Mouse (Mus musculus) inflammation-experienced regulatory T-cells, adult 6 months (primary cell): ENCODE data around the gene Prrc2a. TPM values are rescaled to one million over a fixed set of nuclear protein-coding genes. Genes with fewer than 3 reads are reported as not detected.

Source experiments
- ATAC-seq: one replicate; pipeline ENCODE4 v1.8.0; 2017
- polyA plus RNA-seq, 3 experiments: library from polyadenylated mRNA; unstranded; fragments of 100-300 nt; shearing (Covaris generic); gene quantifications; one replicate each; pipeline ENCODE4 v1.2.1; 2017

Prrc2a gene
- polyA plus RNA-seq, 3 experiments from 2014 or later: 47.1 to 105 (median 47.2) TPM

DNA sequence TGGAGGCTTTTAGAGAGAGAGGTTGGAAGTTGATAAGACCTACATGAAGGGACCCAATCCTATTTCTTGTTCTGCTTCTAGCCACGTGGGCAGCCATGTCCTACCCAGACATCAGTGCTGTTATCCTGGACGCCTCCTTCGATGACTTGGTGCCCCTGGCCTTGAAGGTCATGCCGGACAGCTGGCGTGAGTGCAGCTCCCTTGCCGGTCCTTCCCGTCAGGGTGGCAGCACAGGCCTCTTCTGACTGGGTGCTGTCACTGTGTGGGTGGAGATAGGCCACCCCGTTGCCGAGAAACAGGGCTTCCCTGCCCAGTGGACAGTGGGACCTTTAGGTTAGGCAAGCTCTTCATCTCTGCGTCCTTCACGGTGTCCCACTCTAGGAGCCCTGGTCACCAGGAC is 63.5 kb downstream of the Prrc2a start:
- no peak for ATAC-seq

DNA sequence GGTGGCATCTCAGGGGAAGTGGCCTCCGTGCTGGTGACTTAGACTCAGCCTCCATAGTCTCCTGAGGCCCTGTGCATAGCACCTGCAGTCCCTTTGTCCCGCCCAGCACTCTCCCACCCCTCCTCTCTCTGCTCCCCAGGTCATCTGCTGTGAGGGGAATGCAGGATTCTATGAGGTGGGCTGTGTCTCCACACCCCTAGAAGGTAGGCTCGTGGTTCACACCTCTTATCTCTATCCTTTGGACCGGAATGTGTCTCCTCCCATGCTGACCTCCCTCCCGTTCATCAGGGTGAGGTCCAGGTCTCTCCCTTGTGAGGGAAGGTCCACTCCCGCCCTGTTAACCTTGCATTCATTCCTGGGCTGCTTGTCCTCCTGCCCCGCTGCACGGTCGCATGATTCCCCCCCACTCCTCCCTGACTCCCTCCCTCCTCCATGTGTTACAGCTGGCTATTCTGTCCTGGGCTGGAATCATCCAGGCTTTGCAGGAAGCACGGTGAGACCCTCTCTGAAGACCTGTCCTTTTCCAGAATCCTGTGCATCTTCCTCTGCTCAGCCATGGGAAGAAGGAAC is 64.4 kb downstream of the Prrc2a start:
- ATAC-seq: no peak

Other genes starting within 250 kb of the Prrc2a start
- 10 to 100 TPM; 12.8 to 28.2 (median 27.6) TPM for gene Neu1, start 233.6 kb downstream of the Prrc2a start, polyA plus RNA-seq
- under 1 TPM; 0.53 to 0.85 (median 0.80) TPM for gene Hspa1b, start 205.7 kb downstream of the Prrc2a start, polyA plus RNA-seq
- gene Gm20481, start 195.0 kb downstream of the Prrc2a start, polyA plus RNA-seq: under 1 TPM in 1 of 3 experiments, not detected in 2; 0.94 TPM
- 1 to 10 TPM in 2 of 3 experiments, under 1 TPM in 1; 0.74 to 2.3 (median 1.1) TPM for gene Hspa1a, start 192.7 kb downstream of the Prrc2a start, polyA plus RNA-seq
- gene Hspa1l, start 192.2 kb downstream of the Prrc2a start, polyA plus RNA-seq: not detected
- gene Lsm2, start 183.0 kb downstream of the Prrc2a start, polyA plus RNA-seq: 10 to 100 TPM; 37.7 to 67.4 (median 40.0) TPM
- gene Vars, start 163.9 kb downstream of the Prrc2a start, polyA plus RNA-seq: 10 to 100 TPM; 27.2 to 30.9 (median 30.8) TPM
- gene Vwa7, start 148.3 kb downstream of the Prrc2a start, polyA plus RNA-seq: under 1 TPM in 2 of 3 experiments, not detected in 1; 0.10 to 0.28 TPM
- gene Sapcd1, start 136.9 kb downstream of the Prrc2a start, polyA plus RNA-seq: 1 to 10 TPM in 2 of 3 experiments, under 1 TPM in 1; 0.54 to 2.6 (median 1.4) TPM
- gene Msh5, start 118.2 kb downstream of the Prrc2a start, polyA plus RNA-seq: 1 to 10 TPM; 1.3 to 1.4 (median 1.4) TPM
- gene Clic1, start 114.9 kb downstream of the Prrc2a start, polyA plus RNA-seq: 100 to 1,000 TPM; 487 to 766 (median 514) TPM
- gene Ddah2, start 105.9 kb downstream of the Prrc2a start, polyA plus RNA-seq: 1 to 10 TPM in 2 of 3 experiments, under 1 TPM in 1; 0.91 to 3.0 (median 1.3) TPM
- not detected for gene Ly6g6c, start 99.5 kb downstream of the Prrc2a start, polyA plus RNA-seq
- not detected for gene Mpig6b, start 98.7 kb downstream of the Prrc2a start, polyA plus RNA-seq
- gene Ly6g6e, start 88.0 kb downstream of the Prrc2a start, polyA plus RNA-seq: not detected
- not detected for gene Ly6g6d, start 86.8 kb downstream of the Prrc2a start, polyA plus RNA-seq
- gene Ly6g6f, start 79.3 kb downstream of the Prrc2a start, polyA plus RNA-seq: not detected
- gene Abhd16a, start 75.6 kb downstream of the Prrc2a start, polyA plus RNA-seq: 10 to 100 TPM; 22.3 to 26.3 (median 25.6) TPM
- gene Ly6g5c, start 56.6 kb downstream of the Prrc2a start, polyA plus RNA-seq: not detected
- gene Ly6g5b, start 49.5 kb downstream of the Prrc2a start, polyA plus RNA-seq: 1 to 10 TPM; 1.9 to 8.9 (median 3.9) TPM
- gene Gpank1, start 43.4 kb downstream of the Prrc2a start, polyA plus RNA-seq: 10 to 100 TPM; 57.1 to 87.4 (median 74.3) TPM
- gene Csnk2b, start 42.8 kb downstream of the Prrc2a start, polyA plus RNA-seq: 100 to 1,000 TPM; 246 to 346 (median 344) TPM
- gene D17H6S53E, start 38.5 kb downstream of the Prrc2a start, polyA plus RNA-seq: 10 to 100 TPM; 20.0 to 27.1 (median 25.1) TPM
- not detected for gene Apom, start 32.8 kb downstream of the Prrc2a start, polyA plus RNA-seq
- 10 to 100 TPM; 25.4 to 33.8 (median 29.1) TPM for gene Bag6, start 29.7 kb downstream of the Prrc2a start, polyA plus RNA-seq
- gene Aif1, start 11.2 kb upstream of the Prrc2a start, polyA plus RNA-seq: 1 to 10 TPM in 2 of 3 experiments, under 1 TPM in 1; 0.79 to 5.4 (median 2.1) TPM
- gene Lst1, start 23.5 kb upstream of the Prrc2a start, polyA plus RNA-seq: 10 to 100 TPM in 1 of 3 experiments, 1 to 10 TPM in 2; 6.4 to 11.2 (median 8.8) TPM
- 100 to 1,000 TPM; 112 to 242 (median 186) TPM for gene Ltb, start 29.5 kb upstream of the Prrc2a start, polyA plus RNA-seq
- 10 to 100 TPM; 20.9 to 28.8 (median 24.9) TPM for gene Tnf, start 37.1 kb upstream of the Prrc2a start, polyA plus RNA-seq
- 100 to 1,000 TPM in 1 of 3 experiments, 10 to 100 TPM in 2; 34.4 to 113 (median 95.2) TPM for gene Lta, start 40.5 kb upstream of the Prrc2a start, polyA plus RNA-seq
- gene Gm16181, start 55.9 kb upstream of the Prrc2a start, polyA plus RNA-seq: under 1 TPM in 2 of 3 experiments, not detected in 1; 0.67 to 0.68 TPM
- 1 to 10 TPM; 4.6 to 7.2 (median 5.9) TPM for gene Atp6v1g2, start 68.8 kb upstream of the Prrc2a start, polyA plus RNA-seq
- 1 to 10 TPM; 1.7 to 3.3 (median 1.9) TPM for gene Nfkbil1, start 70.9 kb upstream of the Prrc2a start, polyA plus RNA-seq
- 100 to 1,000 TPM; 194 to 276 (median 261) TPM for gene Ddx39b, start 76.8 kb upstream of the Prrc2a start, polyA plus RNA-seq
- 1,000 to 10,000 TPM; 4,089 to 4,363 (median 4,119) TPM for gene H2-D1, start 97.8 kb upstream of the Prrc2a start, polyA plus RNA-seq
- under 1 TPM in 2 of 3 experiments, not detected in 1; 0.23 to 0.24 TPM for gene H2-Q1, start 155.5 kb upstream of the Prrc2a start, polyA plus RNA-seq
- 10 to 100 TPM in 2 of 3 experiments, 1 to 10 TPM in 1; 4.6 to 25.2 (median 21.9) TPM for gene H2-Q2, start 177.3 kb upstream of the Prrc2a start, polyA plus RNA-seq
- 10 to 100 TPM; 11.4 to 17.3 (median 16.4) TPM for gene H2-Q4, start 214.7 kb upstream of the Prrc2a start, polyA plus RNA-seq